Mouse (Mus musculus) embryonic facial prominence, embryonic 13.5 days (tissue): ENCODE data around the gene Dmrt1. TPM values are rescaled to one million over a fixed set of nuclear protein-coding genes. Genes with fewer than 3 reads are reported as not detected.

Experiments used
- ATAC-seq: fragments of 200-750 bp; cut with Nextera tagmentation; 2 replicates; pipeline ENCODE4 v1.8.0; 2017; ENCODE audit warnings: low read depth; ENCODE audit not compliant: insufficient number of reproducible peaks, insufficient read depth, low FRiP score, low TSS enrichment
- H3K27ac ChIP-seq: fragments of 300-500 bp; sonication (generic); 2 replicates; pipeline ENCODE4 v1.5.1; 2015; ENCODE audit warnings: moderate library complexity, mild to moderate bottlenecking, inconsistent platforms
- H3K27me3 ChIP-seq: fragments of 300-500 bp; sonication (generic); 2 replicates; pipeline ENCODE4 v1.6.1; 2015; ENCODE audit warnings: mild to moderate bottlenecking, inconsistent platforms
- H3K36me3 ChIP-seq: fragments of 300-500 bp; sonication (generic); 2 replicates; pipeline ENCODE4 v1.6.1; 2015; ENCODE audit warnings: mild to moderate bottlenecking, inconsistent platforms
- H3K4me1 ChIP-seq: fragments of 300-500 bp; sonication (generic); 2 replicates; pipeline ENCODE4 v1.6.1; 2015; ENCODE audit warnings: inconsistent platforms
- H3K4me2 ChIP-seq: fragments of 300-500 bp; sonication (generic); 2 replicates; pipeline ENCODE4 v1.6.1; 2015; ENCODE audit warnings: moderate library complexity, mild to moderate bottlenecking, inconsistent platforms
- H3K4me3 ChIP-seq: fragments of 300-500 bp; sonication (generic); 2 replicates; pipeline ENCODE4 v1.5.1; 2015; ENCODE audit warnings: mild to moderate bottlenecking, inconsistent platforms
- H3K9ac ChIP-seq: fragments of 300-500 bp; sonication (generic); 2 replicates; pipeline ENCODE4 v1.6.1; 2015; ENCODE audit warnings: mild to moderate bottlenecking, inconsistent platforms
- H3K9me3 ChIP-seq: fragments of 300-500 bp; sonication (generic); 2 replicates; pipeline ENCODE4 v1.6.1; 2016; ENCODE audit warnings: inconsistent platforms
- WGBS: fragments of 180-500 bp; shearing (Covaris S2); methylation state at CpG from one replicate; pipeline ENCODE4 v1.1.7; 2015; ENCODE audit warnings: mixed read lengths; 5-methylcytosine and 5-hydroxymethylcytosine counted together
- polyA plus RNA-seq: library from polyadenylated mRNA; unstranded; fragments of >200 nt; fragmentation: Nextera tagmentation; extraction: Ambion mirVana; gene quantifications from 2 replicates; pipeline ENCODE4 v1.2.1, GENCODE M21; 2015

The Dmrt1 gene
- polyA plus RNA-seq, 1 experiment from 2014 or later: 0.20 TPM

GRCm38 (mm10) chr19:25635622-25636244 lies 130.3 kb downstream of the Dmrt1 start:
- ATAC-seq: no peak
- no peaks in the 10 kb centered on the region for H3K4me1 ChIP-seq
- H3K9me3 ChIP-seq: no peaks in the 10 kb centered on the region
- H3K27ac ChIP-seq: no peak overlapping the region
- peak overlapping the region; percentile 42 for H3K4me3 ChIP-seq
- peaks cover 5% of the 10 kb centered on the region; the same call in 1 of the 2 replicates for H3K27me3 ChIP-seq
- H3K9ac ChIP-seq: peak overlapping the region; percentile 62
- no peaks in the 10 kb centered on the region for H3K36me3 ChIP-seq
- 12% methylated on average over 22 of the region's 22 CpGs for WGBS
- H3K4me2 ChIP-seq: peak overlapping the region; percentile 59

GRCm38 (mm10) chr19:25638766-25639361 lies 133.4 kb downstream of the Dmrt1 start:
- 77% methylated on average over 11 of the region's 11 CpGs for WGBS
- no peaks in the 10 kb centered on the region for H3K4me1 ChIP-seq
- ATAC-seq: no peak
- H3K9me3 ChIP-seq: no peaks in the 10 kb centered on the region
- no peak overlapping the region for H3K9ac ChIP-seq
- peaks cover 5% of the 10 kb centered on the region; the same call in 1 of the 2 replicates for H3K27me3 ChIP-seq
- H3K36me3 ChIP-seq: no peaks in the 10 kb centered on the region
- H3K4me2 ChIP-seq: no peak overlapping the region
- no peak overlapping the region for H3K4me3 ChIP-seq
- no peak overlapping the region for H3K27ac ChIP-seq

DNA sequence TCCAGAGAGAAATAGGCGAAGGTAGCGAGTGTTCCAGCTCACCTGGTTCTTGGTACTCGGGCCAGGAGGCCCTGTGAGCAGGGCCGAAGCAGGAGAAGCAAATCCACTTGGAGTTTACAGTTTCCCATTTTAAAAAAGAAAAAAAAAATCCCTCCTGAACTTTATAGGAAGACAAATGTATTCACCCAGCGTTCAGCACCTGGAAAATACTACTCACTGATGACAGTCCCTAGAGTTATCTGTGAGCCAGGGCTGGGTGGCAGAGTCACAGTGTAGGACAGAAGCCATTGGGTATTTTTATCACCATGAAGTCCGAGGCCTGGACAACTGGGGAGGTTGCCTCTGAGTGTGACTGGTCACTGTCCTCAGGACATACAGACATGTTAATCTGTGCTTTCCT lies 136.4 kb downstream of the Dmrt1 start:
- Histone ChIP-seq H3K27ac (no peak overlapping the region), H3K4me2 (no peak overlapping the region), H3K4me1 (no peaks in the 10 kb centered on the region), H3K36me3 (no peaks in the 10 kb centered on the region), H3K4me3 (no peak overlapping the region), H3K9me3 (no peaks in the 10 kb centered on the region), H3K9ac (no peak overlapping the region), H3K27me3 (peaks cover 5% of the 10 kb centered on the region; the same call in 1 of the 2 replicates)
- 84% methylated on average over 6 of the region's 6 CpGs for WGBS
- ATAC-seq: no peak

- H3K27me3 ChIP-seq: peaks cover 7% of the 10 kb centered on the region; the same call in 1 of the 2 replicates
- H3K4me2 ChIP-seq: no peak overlapping the region
- WGBS: 47% methylated on average over 3 of the region's 3 CpGs
- H3K36me3 ChIP-seq: no peaks in the 10 kb centered on the region
- no peak overlapping the region for H3K27ac ChIP-seq
- H3K4me1 ChIP-seq: no peaks in the 10 kb centered on the region
- no peaks in the 10 kb centered on the region for H3K9me3 ChIP-seq
- no peak for ATAC-seq
- H3K4me3 ChIP-seq: no peak overlapping the region
- no peak overlapping the region for H3K9ac ChIP-seq
These were observed 141.7 kb downstream of the Dmrt1 start for GRCm38 (mm10) chr19:25647136-25647535.

- Histone ChIP-seq H3K4me3 (no peak overlapping the region), H3K9ac (no peak overlapping the region), H3K4me2 (no peak overlapping the region), H3K27me3 (peaks cover 14% of the 10 kb centered on the region; the same call in 1 of the 2 replicates), H3K27ac (no peak overlapping the region), H3K36me3 (no peaks in the 10 kb centered on the region), H3K4me1 (no peaks in the 10 kb centered on the region; the same call in 1 of the 2 replicates), H3K9me3 (no peaks in the 10 kb centered on the region)
- 66% methylated on average over 4 of the region's 4 CpGs for WGBS
- no peak for ATAC-seq
These were observed 143.3 kb downstream of the Dmrt1 start for GRCm38 (mm10) chr19:25648701-25649100.

DNA sequence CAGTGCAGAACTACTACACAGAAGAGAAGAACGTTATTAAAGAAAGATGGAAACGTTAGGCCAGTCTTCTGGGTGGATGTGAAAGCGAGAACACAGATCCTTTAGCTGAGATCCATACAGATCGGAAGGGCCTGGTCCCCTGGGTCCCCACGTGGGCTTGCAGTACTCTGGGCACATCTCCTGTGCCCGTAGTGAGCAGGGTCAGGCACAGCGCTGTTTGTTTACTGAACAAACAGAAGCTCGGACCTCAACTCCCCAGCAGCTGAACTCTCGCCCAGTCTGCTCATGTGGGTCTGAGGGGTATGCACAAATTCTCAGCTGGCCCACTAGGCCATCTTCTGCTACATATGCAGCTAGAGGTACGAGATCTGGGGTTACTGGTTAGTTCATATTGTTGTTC lies 145.1 kb downstream of the Dmrt1 start:
- Histone ChIP-seq H3K27ac (no peak overlapping the region), H3K4me1 (peaks cover 16% of the 10 kb centered on the region), H3K4me3 (no peak overlapping the region), H3K27me3 (peaks cover 14% of the 10 kb centered on the region), H3K9ac (no peak overlapping the region), H3K36me3 (no peaks in the 10 kb centered on the region), H3K4me2 (no peak overlapping the region), H3K9me3 (no peaks in the 10 kb centered on the region)
- WGBS: 78% methylated on average over 10 of the region's 10 CpGs
- no peak for ATAC-seq

- H3K4me2 ChIP-seq: no peak overlapping the region
- no peaks in the 10 kb centered on the region for H3K36me3 ChIP-seq
- no peaks in the 10 kb centered on the region for H3K9me3 ChIP-seq
- H3K4me3 ChIP-seq: no peak overlapping the region
- H3K9ac ChIP-seq: no peak overlapping the region
- H3K27ac ChIP-seq: no peak overlapping the region
- ATAC-seq: no peak
- H3K27me3 ChIP-seq: peaks cover 23% of the 10 kb centered on the region
- 68% methylated on average over 5 of the region's 5 CpGs for WGBS
- peaks cover 19% of the 10 kb centered on the region for H3K4me1 ChIP-seq
These were observed 147.1 kb downstream of the Dmrt1 start for GRCm38 (mm10) chr19:25652560-25652959.

Other genes starting within 250 kb of the Dmrt1 start
- gene Dmrt3, start 104.7 kb downstream of the Dmrt1 start, polyA plus RNA-seq: 1.8 and 2.6 TPM in 2 replicates
- 8.7 and 11.5 TPM in 2 replicates for gene Dmrt2, start 166.8 kb downstream of the Dmrt1 start, polyA plus RNA-seq